Mouse (Mus musculus) heart, embryonic 15.5 days (tissue): ENCODE measurements around the gene Padi1. TPM values are rescaled to one million over a fixed set of nuclear protein-coding genes. Genes with fewer than 3 reads are reported as not detected.

Source experiments
- ATAC-seq: fragments of 200-750 bp; cut with Nextera tagmentation; replicated peaks from 2 replicates; pipeline ENCODE4 v1.8.0; 2017; ENCODE audit warnings: low read depth, moderate TSS enrichment; ENCODE audit not compliant: insufficient number of reproducible peaks, insufficient read depth, low FRiP score
- H3K27ac ChIP-seq: fragments of 300-500 bp; sonication (generic); 2 replicates; pipeline ENCODE4 v1.5.1; 2015; ENCODE audit warnings: mild to moderate bottlenecking, inconsistent platforms
- H3K27me3 ChIP-seq: fragments of 300-500 bp; sonication (generic); 2 replicates; pipeline ENCODE4 v1.6.1; 2015; ENCODE audit warnings: inconsistent platforms
- H3K36me3 ChIP-seq: fragments of 300-500 bp; sonication (generic); 2 replicates; pipeline ENCODE4 v1.6.1; 2015; ENCODE audit warnings: mild to moderate bottlenecking, inconsistent platforms
- H3K4me1 ChIP-seq: fragments of 300-500 bp; sonication (generic); replicated peaks from 2 replicates; pipeline ENCODE4 v1.6.1; 2015; ENCODE audit warnings: inconsistent platforms
- H3K4me2 ChIP-seq: fragments of 300-500 bp; sonication (generic); 2 replicates; pipeline ENCODE4 v1.6.1; 2015; ENCODE audit warnings: inconsistent platforms, mild to moderate bottlenecking, moderate library complexity
- H3K4me3 ChIP-seq: fragments of 300-500 bp; sonication (generic); 2 replicates; pipeline ENCODE4 v1.5.1; 2015; ENCODE audit warnings: mild to moderate bottlenecking, inconsistent platforms
- H3K9ac ChIP-seq: fragments of 300-500 bp; sonication (generic); 2 replicates; pipeline ENCODE4 v1.6.1; 2015; ENCODE audit warnings: mild to moderate bottlenecking, inconsistent platforms
- H3K9me3 ChIP-seq: fragments of 300-500 bp; sonication (generic); replicated peaks from 2 replicates; pipeline ENCODE4 v1.6.1; 2016; ENCODE audit warnings: inconsistent platforms
- WGBS: fragments of 180-500 bp; shearing (Covaris S2); methylation state at CpG from one replicate; pipeline ENCODE4 v1.1.7; 2015; ENCODE audit warnings: mixed read lengths; 5-methylcytosine and 5-hydroxymethylcytosine counted together
- polyA plus RNA-seq: library from polyadenylated mRNA; unstranded; fragments of >200 nt; fragmentation: Nextera tagmentation; extraction: Ambion mirVana; gene quantifications from 2 replicates; pipeline ENCODE4 v1.2.1, GENCODE M21; 2015

The Padi1 gene
- polyA plus RNA-seq, 1 experiment from 2014 or later = 0.05 TPM

- H3K9me3 ChIP-seq = no peaks in the 10 kb centered on the region
These were observed 31.9 kb upstream of the Padi1 start for GRCm38 (mm10) chr4:140877441-140877840.

GRCm38 (mm10) chr4:140876681-140877080 is 31.1 kb upstream of the Padi1 start:
- H3K4me2 ChIP-seq = no peak overlapping the region
- no peak for ATAC-seq
- H3K4me3 ChIP-seq = no peak overlapping the region
- WGBS = 54% methylated on average over 6 of the region's 6 CpGs
- H3K9ac ChIP-seq = no peak overlapping the region
- no peaks in the 10 kb centered on the region for H3K36me3 ChIP-seq
- H3K27me3 ChIP-seq = no peaks in the 10 kb centered on the region
- no peaks in the 10 kb centered on the region for H3K9me3 ChIP-seq
- H3K27ac ChIP-seq = no peak overlapping the region
- H3K4me1 ChIP-seq = no peaks in the 10 kb centered on the region

More at GRCm38 (mm10) chr4:140877441-140877840, 31.9 kb upstream of the Padi1 start:
- H3K27me3 ChIP-seq = no peaks in the 10 kb centered on the region
- no peaks in the 10 kb centered on the region for H3K4me1 ChIP-seq
- H3K4me3 ChIP-seq = no peak overlapping the region
- no peak overlapping the region for H3K27ac ChIP-seq
- 62% methylated on average over 9 of the region's 9 CpGs for WGBS
- H3K4me2 ChIP-seq = no peak overlapping the region
- H3K9ac ChIP-seq = no peak overlapping the region
- ATAC-seq = no peak
- H3K36me3 ChIP-seq = no peaks in the 10 kb centered on the region

GRCm38 (mm10) chr4:140876161-140876560 is 30.6 kb upstream of the Padi1 start:
- no peak for ATAC-seq
- Histone ChIP-seq H3K4me2 (no peak overlapping the region), H3K9ac (no peak overlapping the region), H3K27ac (no peak overlapping the region), H3K27me3 (no peaks in the 10 kb centered on the region), H3K36me3 (no peaks in the 10 kb centered on the region), H3K4me1 (no peaks in the 10 kb centered on the region), H3K4me3 (no peak overlapping the region), H3K9me3 (no peaks in the 10 kb centered on the region)
- 78% methylated on average over 8 of the region's 8 CpGs for WGBS

GRCm38 (mm10) chr4:140873011-140873410 is 27.4 kb upstream of the Padi1 start:
- Histone ChIP-seq H3K4me2 (no peak overlapping the region), H3K4me1 (peaks cover 9% of the 10 kb centered on the region), H3K36me3 (no peaks in the 10 kb centered on the region), H3K4me3 (no peak overlapping the region), H3K9ac (no peak overlapping the region), H3K9me3 (no peaks in the 10 kb centered on the region), H3K27ac (no peak overlapping the region), H3K27me3 (peaks cover 11% of the 10 kb centered on the region; the same call in 1 of the 2 replicates)
- WGBS = 57% methylated on average over 11 of the region's 11 CpGs
- no peak for ATAC-seq

- peaks cover 11% of the 10 kb centered on the region; the same call in 1 of the 2 replicates for H3K27me3 ChIP-seq
- WGBS = 76% methylated on average over 5 of the region's 5 CpGs
- peaks cover 9% of the 10 kb centered on the region for H3K4me1 ChIP-seq
- H3K27ac ChIP-seq = no peak overlapping the region
- no peak overlapping the region for H3K4me2 ChIP-seq
- H3K36me3 ChIP-seq = no peaks in the 10 kb centered on the region
- no peak overlapping the region for H3K4me3 ChIP-seq
- ATAC-seq = no peak
- H3K9me3 ChIP-seq = no peaks in the 10 kb centered on the region
- no peak overlapping the region for H3K9ac ChIP-seq
These were observed 27.1 kb upstream of the Padi1 start for GRCm38 (mm10) chr4:140872686-140872992.

GRCm38 (mm10) chr4:140871851-140872685 is 26.5 kb upstream of the Padi1 start:
- no peak for ATAC-seq

GRCm38 (mm10) chr4:140871376-140871775 is 25.8 kb upstream of the Padi1 start:
- ATAC-seq = no peak
- H3K9me3 ChIP-seq = no peaks in the 10 kb centered on the region
- H3K36me3 ChIP-seq = no peaks in the 10 kb centered on the region
- no peak overlapping the region for H3K4me3 ChIP-seq
- H3K9ac ChIP-seq = no peak overlapping the region
- H3K4me2 ChIP-seq = no peak overlapping the region
- 86% methylated on average over 3 of the region's 3 CpGs for WGBS
- H3K27ac ChIP-seq = no peak overlapping the region
- peaks cover 11% of the 10 kb centered on the region; the same call in 1 of the 2 replicates for H3K27me3 ChIP-seq
- H3K4me1 ChIP-seq = peaks cover 9% of the 10 kb centered on the region

More at GRCm38 (mm10) chr4:140871851-140872685, 26.5 kb upstream of the Padi1 start:
- Histone ChIP-seq H3K9me3 (no peaks in the 10 kb centered on the region), H3K4me3 (no peak overlapping the region), H3K27me3 (peaks cover 11% of the 10 kb centered on the region; the same call in 1 of the 2 replicates), H3K4me1 (peaks cover 9% of the 10 kb centered on the region), H3K9ac (no peak overlapping the region), H3K36me3 (no peaks in the 10 kb centered on the region), H3K4me2 (no peak overlapping the region), H3K27ac (no peak overlapping the region)
- 80% methylated on average over 8 of the region's 8 CpGs for WGBS

- WGBS = 79% methylated on average over 7 of the region's 7 CpGs
These were observed 25.3 kb upstream of the Padi1 start for GRCm38 (mm10) chr4:140870876-140871275.

GRCm38 (mm10) chr4:140869945-140870344 is 24.4 kb upstream of the Padi1 start:
- Histone ChIP-seq H3K9me3 (no peaks in the 10 kb centered on the region), H3K9ac (no peak overlapping the region), H3K36me3 (no peaks in the 10 kb centered on the region), H3K27me3 (peaks cover 11% of the 10 kb centered on the region; the same call in 1 of the 2 replicates), H3K27ac (no peak overlapping the region), H3K4me1 (peaks cover 9% of the 10 kb centered on the region), H3K4me3 (no peak overlapping the region), H3K4me2 (no peak overlapping the region)
- WGBS = 78% methylated on average over 8 of the region's 8 CpGs
- ATAC-seq = no peak

More at GRCm38 (mm10) chr4:140870876-140871275, 25.3 kb upstream of the Padi1 start:
- Histone ChIP-seq H3K9ac (no peak overlapping the region), H3K36me3 (no peaks in the 10 kb centered on the region), H3K4me3 (no peak overlapping the region), H3K27me3 (peaks cover 11% of the 10 kb centered on the region; the same call in 1 of the 2 replicates), H3K9me3 (no peaks in the 10 kb centered on the region), H3K27ac (no peak overlapping the region), H3K4me2 (no peak overlapping the region), H3K4me1 (peaks cover 9% of the 10 kb centered on the region)
- no peak for ATAC-seq

GRCm38 (mm10) chr4:140868484-140869190 is 23.1 kb upstream of the Padi1 start:
- no peak overlapping the region for H3K4me3 ChIP-seq
- no peak for ATAC-seq
- no peaks in the 10 kb centered on the region for H3K36me3 ChIP-seq
- H3K27me3 ChIP-seq = peaks cover 11% of the 10 kb centered on the region; the same call in 1 of the 2 replicates
- H3K4me2 ChIP-seq = no peak overlapping the region
- no peak overlapping the region for H3K27ac ChIP-seq
- no peaks in the 10 kb centered on the region for H3K9me3 ChIP-seq
- WGBS = 4% methylated on average over 14 of the region's 14 CpGs
- peaks cover 9% of the 10 kb centered on the region for H3K4me1 ChIP-seq
- H3K9ac ChIP-seq = no peak overlapping the region

- no peaks in the 10 kb centered on the region for H3K36me3 ChIP-seq
- no peak for ATAC-seq
- peaks cover 20% of the 10 kb centered on the region for H3K4me1 ChIP-seq
- no peak overlapping the region for H3K9ac ChIP-seq
- H3K9me3 ChIP-seq = no peaks in the 10 kb centered on the region
- no peak overlapping the region for H3K4me2 ChIP-seq
- H3K27me3 ChIP-seq = peaks cover 7% of the 10 kb centered on the region; the same call in 1 of the 2 replicates
- WGBS = 76% methylated on average over 11 of the region's 11 CpGs
- no peak overlapping the region for H3K4me3 ChIP-seq
- no peak overlapping the region for H3K27ac ChIP-seq
These were observed 16.6 kb upstream of the Padi1 start for GRCm38 (mm10) chr4:140862036-140862650.
